Mouse (Mus musculus) right cerebral cortex, adult 2 months (tissue): Measurements from ENCODE around the gene Teddm1b.
"Not testable (repeated sequence)": the region's sequence is repeated elsewhere in the genome, so short reads cannot be mapped to it uniquely, and the experiment has no call there.

Experiments used
- DNase-seq, 2 experiments: peaks; one replicate each; pipeline ENCODE4 v3.0.0; 2021 to 2022; ENCODE audit warnings: low spot score in 2 of 2

Gene Teddm1b

GRCm38 (mm10) chr1:153874045-153874444 lies at the start of gene Teddm1b:
Teddm1b (plus strand) TSS chr1:153874345.
- no peak for DNase-seq

DNA sequence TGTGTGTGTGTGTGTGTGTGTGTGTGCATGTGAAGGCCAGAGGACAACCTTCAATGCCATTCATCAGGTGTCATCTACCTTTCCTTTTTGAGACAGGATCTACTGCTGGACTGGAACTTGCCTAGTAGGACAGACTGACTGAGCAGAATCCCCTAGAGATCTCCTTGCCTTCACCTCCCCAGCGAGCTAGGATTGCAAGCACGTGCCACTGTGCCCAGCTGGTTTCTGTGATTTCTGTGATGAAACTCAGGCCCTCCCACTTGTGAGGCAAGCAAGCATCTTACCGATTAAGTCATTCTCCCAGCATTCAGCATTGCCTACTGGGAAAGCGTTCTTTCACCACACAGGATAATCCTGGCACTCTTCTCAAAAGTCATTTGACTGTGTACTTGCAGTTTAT lies 43.4 kb upstream of the Teddm1b start:
- no peak for DNase-seq

DNA sequence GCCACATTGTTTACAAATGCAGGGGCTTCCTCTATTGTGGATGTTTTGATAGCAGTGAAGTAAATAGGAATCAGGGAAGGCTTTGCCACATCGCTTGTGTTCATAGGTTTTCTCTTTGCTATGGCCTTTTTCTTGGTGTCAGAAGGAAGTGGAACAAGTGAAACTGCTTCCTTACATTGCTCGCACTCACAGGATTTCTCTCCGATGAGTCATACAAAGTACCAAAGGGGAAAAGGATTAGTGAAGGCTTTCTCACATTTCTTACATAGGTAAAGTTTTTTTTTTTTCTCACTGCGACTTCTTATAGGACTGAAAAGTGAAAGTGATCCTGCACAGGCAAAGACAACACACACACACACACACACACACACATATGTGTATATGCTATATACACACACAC lies 38.1 kb upstream of the Teddm1b start:
- no peak for DNase-seq

DNA sequence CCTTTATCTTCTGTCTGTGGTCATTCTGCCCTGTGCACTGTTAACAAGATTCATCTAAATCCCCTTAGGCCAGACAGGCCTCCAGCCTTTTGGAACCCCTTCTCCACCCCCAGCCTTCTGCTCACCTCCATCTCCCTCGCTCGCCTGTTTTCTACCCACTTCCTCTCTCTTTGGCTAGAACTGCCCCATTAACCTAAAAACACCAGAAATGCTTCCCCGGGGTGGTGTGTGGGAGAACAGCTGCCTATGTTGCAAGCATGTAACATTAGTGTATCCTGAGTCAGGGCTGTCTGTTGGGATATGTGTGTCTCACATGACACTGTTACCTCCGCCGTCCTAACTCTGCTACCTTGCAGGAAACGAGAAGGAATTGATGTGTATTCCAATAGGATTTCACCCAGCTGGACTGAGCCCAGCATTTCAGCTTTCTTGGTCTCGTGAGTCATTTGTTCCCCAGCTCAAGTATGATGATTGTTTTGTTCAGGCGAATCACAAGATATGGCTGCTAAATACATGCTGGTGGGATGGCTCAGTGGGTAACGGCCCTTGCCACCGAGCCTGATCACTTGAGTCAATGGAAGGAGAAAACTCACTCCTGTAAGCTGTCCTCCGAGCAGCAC lies 31.9 kb upstream of the Teddm1b start:
- peak; percentile 9 to 27 for DNase-seq

- DNase-seq: no peak
Observed at GRCm38 (mm10) chr1:153844042-153844441, 30.1 kb upstream of the Teddm1b start, which contains the start of gene Rgsl1. Rgsl1 (minus strand) TSS chr1:153844142.

DNA sequence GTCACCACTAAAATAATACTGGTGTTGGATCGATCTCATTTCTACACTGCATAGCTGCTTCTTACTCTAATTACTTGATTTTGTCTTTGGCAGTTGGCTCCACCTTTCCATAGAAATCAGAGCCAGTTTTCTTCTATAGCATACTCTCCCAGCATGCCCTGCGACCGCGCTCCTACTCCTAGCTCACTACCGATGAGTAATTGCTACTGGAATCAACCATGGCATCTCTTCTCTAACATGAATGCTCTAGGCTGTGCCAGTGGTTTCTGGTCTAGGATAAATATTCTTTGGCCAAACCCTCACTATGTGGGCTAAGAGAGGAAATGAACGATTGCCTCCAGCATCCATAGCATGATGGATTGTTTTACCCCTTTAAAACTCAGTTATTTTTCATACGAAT lies 27.7 kb upstream of the Teddm1b start:
- no peak for DNase-seq

- peak; percentile 12 to 23 for DNase-seq
Observed at GRCm38 (mm10) chr1:153846867-153847266, 27.3 kb upstream of the Teddm1b start.

- not testable (repeated sequence) for DNase-seq
Observed at GRCm38 (mm10) chr1:153852696-153853095, 21.4 kb upstream of the Teddm1b start.

DNA sequence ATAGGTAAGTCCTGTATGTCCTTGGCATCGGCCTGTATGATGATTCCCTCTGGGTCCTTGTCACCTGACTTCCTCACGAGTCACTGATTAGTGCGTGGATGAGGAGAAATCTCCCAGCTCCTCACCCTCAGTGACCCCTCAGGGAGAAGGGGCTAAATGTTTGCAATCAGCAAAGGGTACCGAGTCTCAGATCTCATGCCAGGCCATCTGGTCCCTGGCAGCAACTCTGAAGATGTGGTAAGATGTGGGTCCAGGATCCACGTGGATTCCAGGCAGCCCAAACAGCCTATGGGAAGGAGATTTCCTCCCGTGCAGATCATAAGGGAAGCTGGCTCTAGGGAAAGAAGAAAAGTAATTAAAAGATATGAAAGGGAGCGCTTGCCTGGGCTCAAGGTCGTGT lies 18.2 kb upstream of the Teddm1b start:
- DNase-seq: no peak

GRCm38 (mm10) chr1:153880391-153880790 lies 6.2 kb downstream of the Teddm1b start:
- not testable (repeated sequence) for DNase-seq

GRCm38 (mm10) chr1:153886024-153886633 lies 12.0 kb downstream of the Teddm1b start:
- no peak for DNase-seq

DNA sequence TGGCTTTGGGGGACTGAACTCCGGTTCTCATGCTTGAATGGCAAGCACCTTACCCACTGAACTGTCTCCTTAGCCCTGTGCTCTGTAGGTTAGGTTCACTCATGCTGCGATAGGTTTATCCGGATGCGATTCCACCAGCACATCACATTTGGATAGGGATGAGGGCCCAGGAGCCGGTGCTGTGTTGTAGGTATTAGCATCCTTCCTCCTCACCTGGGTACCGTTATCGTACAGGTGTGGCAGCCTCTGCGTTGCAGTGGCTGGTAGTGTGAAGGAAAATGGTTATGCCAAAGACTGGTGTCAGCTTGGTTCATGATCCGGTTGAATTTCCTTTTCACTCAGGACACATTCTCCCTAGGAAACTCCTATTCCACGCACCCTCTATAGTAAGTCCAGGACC lies 16.0 kb downstream of the Teddm1b start:
- DNase-seq: no peak

DNA sequence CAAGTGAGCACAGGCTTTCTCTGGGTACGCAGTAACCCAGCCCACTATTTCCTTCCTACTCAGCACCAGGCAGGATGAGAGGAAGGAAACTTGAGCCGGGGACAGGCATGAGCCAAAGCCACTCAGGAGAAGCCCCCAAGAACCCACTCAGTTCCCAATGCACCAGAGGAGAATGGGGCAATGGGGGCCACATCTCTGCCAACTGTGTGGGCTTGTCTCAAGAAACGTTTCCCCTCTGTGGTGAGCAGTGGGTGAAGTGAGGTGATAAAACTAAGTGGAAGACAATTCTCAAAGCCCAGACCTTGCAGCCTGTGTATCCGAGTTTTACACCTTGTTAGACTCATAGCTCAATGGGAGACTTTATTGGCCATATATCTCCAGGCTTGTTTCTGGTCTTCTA lies 17.3 kb downstream of the Teddm1b start, which contains the start of gene Teddm1a:
Teddm1a (plus strand) TSS at position 301 of the 400 bp plus-strand sequence.
- DNase-seq: no peak

GRCm38 (mm10) chr1:153893746-153894145 lies 19.6 kb downstream of the Teddm1b start:
- no peak for DNase-seq

GRCm38 (mm10) chr1:153894201-153894893 lies 20.2 kb downstream of the Teddm1b start:
- no peak for DNase-seq

- DNase-seq: peak; percentile 87 to 88
Observed at GRCm38 (mm10) chr1:153894979-153895378, 20.8 kb downstream of the Teddm1b start.

- no peak for DNase-seq
Observed at GRCm38 (mm10) chr1:153897196-153897595, 23.1 kb downstream of the Teddm1b start.

DNA sequence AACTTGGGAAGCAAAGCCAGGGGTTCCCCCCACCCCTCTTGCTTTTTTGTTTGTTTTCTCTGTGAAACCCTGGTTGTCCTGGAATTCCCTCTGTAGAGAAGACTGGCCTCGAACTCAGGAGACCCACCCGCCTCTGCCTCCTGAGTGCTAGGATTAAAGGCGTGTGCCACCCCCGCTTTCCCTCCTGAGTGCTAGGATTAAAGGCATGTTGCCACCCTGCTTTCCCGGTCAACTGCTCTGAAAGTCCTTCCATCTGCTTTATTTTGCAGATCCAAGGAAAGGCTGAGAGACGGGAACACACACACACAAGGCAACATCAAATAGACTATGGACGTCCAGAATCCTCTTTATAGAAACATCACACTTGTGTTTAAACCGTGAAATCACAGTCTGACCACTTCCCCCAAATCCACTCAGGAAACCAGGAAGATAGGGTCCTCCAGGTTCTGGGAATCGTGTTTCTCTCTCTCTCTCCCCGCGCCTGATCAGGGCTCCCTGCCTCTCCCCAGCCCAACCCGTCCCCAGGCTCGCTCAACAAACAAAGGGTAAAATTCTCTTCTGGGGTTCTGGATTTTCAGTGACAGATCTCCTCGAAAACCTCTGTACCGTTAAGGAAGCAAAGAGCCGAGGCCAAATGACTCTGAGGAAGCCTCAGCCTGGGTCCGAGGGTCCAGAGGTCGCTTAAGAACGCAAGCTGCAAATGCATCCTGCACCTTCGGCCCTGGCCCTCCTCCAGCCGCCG lies 25.0 kb downstream of the Teddm1b start:
- DNase-seq: peak in 1 of 2 experiments; percentile 43

DNA sequence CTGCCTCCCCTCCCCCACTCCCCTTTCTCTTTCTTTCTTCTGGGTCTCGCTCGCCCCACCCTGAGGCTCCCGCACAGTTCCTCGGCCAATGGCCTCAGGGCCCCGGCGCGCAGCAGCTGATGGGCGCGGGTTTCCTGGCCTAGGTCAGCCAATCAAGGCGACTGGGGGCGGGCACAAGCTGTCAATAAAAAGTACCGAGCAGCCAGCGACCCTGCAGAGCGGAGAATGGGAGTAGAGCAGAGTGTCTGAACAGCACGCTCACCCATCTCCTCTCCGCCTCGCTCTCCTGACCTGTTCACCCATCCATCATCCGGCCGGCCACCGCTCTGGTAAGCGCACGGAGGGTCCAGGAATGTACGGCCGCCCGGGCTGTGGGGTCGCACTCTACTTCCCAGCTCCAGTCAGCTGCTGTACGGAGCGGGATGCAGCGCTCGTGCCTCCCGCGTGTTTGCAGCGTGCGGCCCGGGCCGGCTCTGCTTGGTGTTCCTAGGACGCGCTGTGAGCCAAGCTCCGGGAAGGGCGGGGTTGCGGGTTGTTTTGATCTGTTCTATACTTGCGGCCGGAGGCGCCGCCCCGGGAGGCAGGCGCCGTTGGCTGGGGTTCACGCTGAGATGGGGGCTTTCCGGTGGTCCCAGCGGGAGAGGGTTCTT lies 25.7 kb downstream of the Teddm1b start, which contains the start of the genes Glul and Teddm2:
Glul (plus strand) TSS at position 214 of the 650 bp plus-strand sequence.
Teddm2 (minus strand) TSS at position 498 of the 650 bp plus-strand sequence.
- DNase-seq: peak; percentile 89 to 94

DNA sequence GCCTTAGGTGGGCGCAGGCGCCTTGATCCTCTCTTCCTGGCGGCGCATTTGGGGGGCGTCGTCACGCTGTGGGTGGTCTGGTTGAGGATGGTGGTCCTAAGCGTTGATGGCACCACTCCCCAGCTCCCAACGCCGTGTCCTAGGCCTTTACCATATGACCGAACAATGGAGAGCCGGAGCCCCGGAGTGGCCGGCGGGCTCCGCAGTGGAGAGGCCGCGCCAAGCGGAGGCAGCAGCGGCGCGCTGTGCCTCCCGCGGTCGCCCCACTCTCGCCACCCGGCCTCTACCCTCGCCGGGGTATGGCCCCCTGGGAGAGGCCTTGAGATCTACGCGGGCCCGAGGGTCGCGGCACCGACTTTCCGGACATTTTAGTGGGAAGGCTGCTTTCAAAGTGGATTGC lies 26.2 kb downstream of the Teddm1b start:
- DNase-seq: peak in 1 of 2 experiments; percentile 20
